Mouse (Mus musculus) thymus, postnatal 25 days (tissue): ENCODE results near the gene Hagh.
A peak's percentile ranks its signal among the peaks of the same experiment; 100 is the strongest.

ENCODE experiments used
- DNase-seq: peaks from one replicate; pipeline ENCODE4 v3.0.0; 2022

Gene Hagh

DNA sequence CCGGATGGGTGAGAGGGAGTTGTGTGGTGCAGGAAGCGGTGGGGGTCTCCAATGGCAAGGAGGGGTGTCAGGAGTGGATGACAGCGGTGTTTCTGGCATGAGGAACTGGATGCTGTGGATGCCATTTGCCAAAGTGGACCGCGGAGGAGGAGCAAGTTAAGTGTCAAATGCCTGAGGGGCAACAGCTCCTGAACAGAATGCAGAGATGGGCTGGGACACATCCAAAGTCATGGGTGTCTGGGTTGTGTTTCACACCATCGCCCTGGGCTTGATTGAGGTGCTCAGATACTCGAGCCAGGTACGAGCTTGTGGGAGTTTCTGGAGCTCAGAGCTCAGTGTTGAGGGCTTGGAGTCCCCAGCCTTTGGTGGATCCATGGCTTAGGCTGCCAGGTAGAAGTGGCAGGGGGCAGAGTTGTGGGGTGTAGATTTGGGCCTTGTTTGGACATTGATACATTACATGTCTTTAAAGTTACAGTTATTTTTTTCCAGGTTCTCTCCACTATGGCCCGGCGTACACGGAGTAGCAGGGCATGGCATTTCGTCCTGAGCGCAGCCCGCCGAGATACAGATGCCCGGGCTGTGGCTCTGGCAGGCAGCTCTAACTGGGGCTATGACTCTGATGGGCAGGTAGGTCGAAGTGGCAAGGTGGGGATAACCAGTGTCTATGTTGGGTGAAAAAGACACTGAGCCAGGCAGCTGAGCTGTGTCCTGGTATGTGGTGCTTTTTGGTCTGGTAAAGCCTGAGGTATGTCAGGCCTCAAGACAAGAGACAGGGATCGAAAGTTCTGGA lies 47.5 kb downstream of the Hagh start:
- DNase-seq, result no peak

DNA sequence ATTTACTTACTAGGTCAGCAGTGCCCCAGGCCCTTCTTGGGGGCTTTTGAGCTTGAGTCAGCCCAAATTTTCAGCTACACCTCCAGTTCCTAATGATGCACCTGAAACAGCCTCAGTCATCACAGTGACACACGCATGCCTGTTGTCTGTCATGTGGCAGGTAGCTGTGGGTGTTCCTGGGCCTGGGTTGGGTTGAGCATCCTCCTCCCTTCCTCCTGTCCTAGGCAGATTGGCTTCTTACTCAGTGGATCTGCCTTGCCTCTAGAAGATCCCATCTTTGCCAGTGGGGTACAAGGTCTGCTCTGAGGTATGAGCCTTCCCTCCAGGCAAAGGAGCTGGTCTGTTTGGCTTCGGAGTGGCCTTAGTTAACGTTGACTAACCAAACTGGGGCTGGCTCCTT lies 48.9 kb downstream of the Hagh start:
- no peak for DNase-seq

GRCm38 (mm10) chr17:24890151-24891092 lies 50.5 kb downstream of the Hagh start:
- no peak for DNase-seq

GRCm38 (mm10) chr17:24891321-24891720 lies 51.4 kb downstream of the Hagh start:
- DNase-seq, result no peak

- no peak for DNase-seq
These were observed 52.8 kb downstream of the Hagh start for GRCm38 (mm10) chr17:24892785-24893184.

DNA sequence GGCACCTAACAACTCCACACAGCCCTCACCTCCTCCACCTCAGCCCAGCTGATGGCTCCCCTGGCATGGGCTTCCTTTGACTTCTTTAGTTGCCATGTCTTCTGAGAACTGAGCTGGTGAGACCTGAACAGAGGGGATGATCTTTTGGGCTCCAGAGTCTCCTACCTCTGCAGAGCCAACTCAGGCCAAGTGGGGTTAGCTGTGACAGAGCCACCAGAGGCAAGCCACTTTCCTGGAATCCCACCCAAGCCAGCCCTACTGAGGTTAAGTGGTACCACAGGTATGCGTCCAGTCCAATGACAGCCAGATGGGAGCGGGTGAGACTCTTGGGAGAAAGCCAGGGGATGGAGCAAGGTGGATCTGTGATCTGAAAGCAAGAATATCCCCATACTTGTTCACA lies 53.3 kb downstream of the Hagh start:
- no peak for DNase-seq

GRCm38 (mm10) chr17:24894061-24894994 lies 54.4 kb downstream of the Hagh start:
- DNase-seq, result no peak

DNA sequence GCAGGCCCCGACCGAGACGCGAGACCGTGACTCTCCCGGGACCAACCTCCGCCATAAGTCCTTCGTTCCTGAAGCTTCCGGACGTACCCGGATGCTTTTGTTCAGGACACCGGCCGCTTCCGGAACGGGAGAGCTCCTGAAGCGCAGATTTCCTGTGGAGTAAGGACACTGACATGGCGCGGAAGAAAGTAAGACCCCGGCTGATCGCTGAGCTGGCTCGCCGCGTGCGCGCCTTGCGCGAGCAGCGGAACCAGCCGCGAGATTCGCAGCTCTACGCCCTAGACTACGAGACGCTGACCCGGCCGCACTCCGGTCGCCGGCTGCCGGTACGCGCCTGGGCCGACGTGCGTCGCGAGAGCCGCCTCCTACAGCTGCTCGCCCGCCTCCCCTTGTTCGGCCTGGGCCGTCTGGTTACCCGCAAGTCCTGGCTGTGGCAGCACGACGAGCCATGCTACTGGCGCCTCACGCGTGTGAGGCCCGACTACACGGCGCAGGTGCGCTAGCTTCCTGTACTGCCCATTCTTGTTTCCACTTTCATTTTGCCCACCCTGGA lies 55.1 kb downstream of the Hagh start, which contains the start of the genes Eme2 and Mrps34:
Eme2 (minus strand) TSS at position 93 of the 553 bp plus-strand sequence.
Mrps34 (plus strand) TSS at position 122 of the 553 bp plus-strand sequence.
- DNase-seq, result peak; percentile 75

GRCm38 (mm10) chr17:24895571-24896240 lies 55.8 kb downstream of the Hagh start:
- DNase-seq, result no peak

DNA sequence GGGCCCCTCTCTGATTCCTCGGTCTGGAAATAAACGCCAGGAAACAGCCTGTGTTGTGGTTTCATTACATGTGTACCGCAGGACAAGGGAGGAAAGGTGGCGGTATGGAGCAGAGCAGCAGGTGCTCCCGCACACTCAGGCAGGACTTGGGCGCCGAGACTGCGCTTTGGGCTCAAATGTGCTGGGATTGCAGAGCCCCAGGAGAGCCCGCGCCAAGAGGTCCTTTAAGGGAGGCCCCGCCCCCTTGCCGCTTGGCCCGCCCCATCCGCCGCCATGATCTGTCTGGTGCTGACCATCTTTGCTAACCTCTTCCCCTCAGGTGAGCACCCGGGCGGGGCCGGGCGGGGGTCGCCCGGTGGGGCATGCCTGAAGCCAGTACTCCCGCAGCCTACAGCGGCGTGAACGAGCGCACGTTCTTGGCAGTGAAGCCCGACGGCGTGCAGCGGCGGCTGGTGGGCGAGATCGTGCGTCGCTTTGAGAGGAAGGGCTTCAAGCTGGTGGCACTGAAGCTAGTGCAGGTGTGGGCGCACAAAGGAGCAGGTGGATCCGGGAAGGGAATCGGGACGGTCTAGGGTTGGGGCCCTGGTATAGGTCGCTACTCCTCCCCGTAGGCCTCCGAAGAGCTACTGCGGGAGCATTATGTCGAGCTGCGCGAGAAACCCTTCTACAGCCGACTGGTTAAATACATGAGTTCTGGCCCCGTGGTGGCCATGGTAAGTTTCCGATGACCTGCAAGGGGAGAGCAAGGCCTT lies 56.5 kb downstream of the Hagh start, which contains the start of gene Nme3:
Nme3 (plus strand) TSS at position 260 of the 752 bp plus-strand sequence.
- DNase-seq, result peak; percentile 74

DNA sequence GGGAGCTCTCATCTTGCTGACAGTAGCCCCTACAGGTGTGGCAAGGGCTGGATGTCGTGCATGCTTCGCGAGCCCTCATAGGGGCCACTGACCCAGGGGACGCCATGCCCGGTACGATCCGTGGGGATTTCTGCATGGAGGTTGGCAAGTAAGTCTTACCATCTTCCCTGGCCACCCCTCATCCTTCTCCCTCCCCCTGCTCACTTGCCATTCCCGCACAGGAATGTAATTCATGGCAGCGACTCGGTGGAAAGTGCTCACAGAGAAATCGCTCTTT lies 57.0 kb downstream of the Hagh start:
- DNase-seq, result no peak

DNA sequence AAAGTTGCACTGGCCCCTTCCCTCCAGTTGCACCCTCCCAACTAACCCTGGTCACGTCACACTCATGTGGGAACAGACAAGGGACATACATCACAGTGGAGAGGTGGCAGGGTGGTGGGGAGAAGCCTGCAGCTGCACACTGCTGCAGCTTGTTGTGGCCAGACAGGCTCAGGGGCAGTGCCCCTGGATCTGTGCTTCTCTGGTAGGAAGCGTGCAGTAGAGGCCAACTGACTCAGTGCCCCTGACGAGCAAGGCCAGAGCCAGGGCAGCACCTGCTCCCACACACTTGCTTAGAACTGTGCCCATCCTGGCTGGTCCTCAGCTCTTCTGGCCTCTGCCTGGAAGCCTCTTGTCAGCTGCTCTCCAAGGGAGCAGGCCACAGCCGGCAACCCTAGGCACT lies 57.7 kb downstream of the Hagh start:
- DNase-seq, result no peak

GRCm38 (mm10) chr17:24898041-24898854 lies 58.3 kb downstream of the Hagh start:
- no peak for DNase-seq

- no peak for DNase-seq
These were observed 59.2 kb downstream of the Hagh start for GRCm38 (mm10) chr17:24899153-24899552.

GRCm38 (mm10) chr17:24900014-24900413 lies 60.1 kb downstream of the Hagh start:
- no peak for DNase-seq

GRCm38 (mm10) chr17:24902124-24902523 lies 62.2 kb downstream of the Hagh start:
- DNase-seq, result no peak

- DNase-seq, result peak; percentile 43
These were observed 62.9 kb downstream of the Hagh start for GRCm38 (mm10) chr17:24902671-24903474.

- DNase-seq, result no peak
These were observed 63.8 kb downstream of the Hagh start for GRCm38 (mm10) chr17:24903767-24904166.

DNA sequence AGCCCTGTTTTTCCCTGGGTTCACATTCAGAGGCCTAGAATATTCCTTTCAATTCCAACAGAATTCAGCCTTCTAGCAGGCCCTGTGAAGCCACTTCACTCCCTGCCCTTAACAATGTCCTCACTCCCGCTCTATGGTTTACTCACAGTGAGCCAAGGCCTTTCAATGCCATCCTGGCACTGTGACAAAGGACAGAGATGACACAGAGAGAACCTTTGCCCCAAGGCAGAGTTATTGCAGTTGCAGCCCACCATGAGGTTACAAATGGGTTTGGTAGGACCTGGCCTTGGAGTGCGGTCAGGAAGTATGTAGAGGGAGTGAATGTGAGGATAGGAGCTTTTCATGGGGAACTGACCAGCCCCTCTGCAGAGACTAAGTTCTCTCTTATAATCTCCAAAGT lies 67.6 kb downstream of the Hagh start:
- no peak for DNase-seq
